Mouse (Mus musculus) brain, embryonic 14.5 days (tissue): ENCODE measurements around the gene Vwf. TPM values are rescaled to one million over a fixed set of nuclear protein-coding genes. Genes with fewer than 3 reads are reported as not detected.

Experiments
- DNase-seq: peaks from one replicate; pipeline ENCODE4 v3.0.0-alpha.2; 2011; ENCODE audit warnings: low read depth
- CTCF ChIP-seq: fragments of 200-500 bp; IDR thresholded peaks from 2 replicates; pipeline ENCODE4 v1.5.1; 2012; ENCODE audit warnings: inconsistent platforms, mild to moderate bottlenecking, moderate library complexity, borderline replicate concordance; ENCODE audit not compliant: insufficient read depth, insufficient read length; ENCODE audit errors: extremely low read depth
- POLR2A ChIP-seq: fragments of 200-500 bp; IDR thresholded peaks from 2 replicates; pipeline ENCODE4 v1.6.1; 2012; ENCODE audit warnings: mild to moderate bottlenecking, inconsistent platforms, borderline replicate concordance; ENCODE audit not compliant: poor library complexity, insufficient read depth, insufficient read length, severe bottlenecking; ENCODE audit errors: extremely low read depth
- polyA plus RNA-seq: library from polyadenylated mRNA; depleted of rRNA; stranded (reverse); fragments of >200 nt; gene quantifications from 2 replicates; pipeline ENCODE4 v1.2.3, GENCODE M21; 2012

Vwf gene
- polyA plus RNA-seq, 1 experiment = 18.9 TPM

DNA sequence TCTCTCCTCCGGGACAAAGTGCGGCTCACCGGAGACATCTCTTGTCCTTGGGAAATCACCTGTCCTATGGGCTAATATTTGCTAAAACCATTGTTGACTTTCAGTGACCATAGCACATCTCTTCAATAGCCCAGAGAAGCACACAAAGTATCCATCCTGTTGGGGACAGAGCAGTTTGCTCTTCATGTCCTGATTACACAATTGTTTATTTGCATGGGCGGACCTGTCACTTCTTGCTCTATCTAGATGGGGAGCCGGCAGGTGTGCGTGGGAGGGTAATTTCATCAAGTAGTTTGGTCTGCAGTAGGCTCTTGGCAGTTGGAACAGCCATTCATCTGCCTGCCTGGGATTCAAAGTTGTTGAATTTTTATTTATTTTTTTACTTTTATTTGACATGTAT, 28.5 kb downstream of the Vwf start:
- TF ChIP-seq POLR2A (no peak), CTCF (no peak)

DNA sequence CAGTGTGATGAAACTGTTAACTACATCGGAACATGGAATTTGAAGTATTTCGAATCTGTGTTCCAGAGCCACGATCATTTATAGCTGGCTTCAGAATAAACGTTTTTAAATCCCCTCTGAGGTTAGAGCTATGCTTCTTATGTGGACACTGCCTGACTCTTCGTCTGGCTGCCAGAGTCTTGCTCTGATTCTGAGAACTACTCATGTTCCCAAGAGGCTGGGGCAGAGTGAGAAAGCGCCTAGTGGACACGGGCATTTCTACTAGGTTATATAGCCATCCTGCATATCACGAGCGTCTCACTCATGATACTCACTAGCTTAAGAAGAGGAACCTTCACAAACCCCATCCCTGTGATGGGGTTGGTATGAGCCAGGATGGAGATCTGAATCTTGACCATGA, 30.7 kb downstream of the Vwf start:
- TF ChIP-seq CTCF (no peak), POLR2A (no peak)
- DNase-seq = no peak

More for the DNA sequence above, 28.5 kb downstream of the Vwf start:
- no peak for DNase-seq

DNA sequence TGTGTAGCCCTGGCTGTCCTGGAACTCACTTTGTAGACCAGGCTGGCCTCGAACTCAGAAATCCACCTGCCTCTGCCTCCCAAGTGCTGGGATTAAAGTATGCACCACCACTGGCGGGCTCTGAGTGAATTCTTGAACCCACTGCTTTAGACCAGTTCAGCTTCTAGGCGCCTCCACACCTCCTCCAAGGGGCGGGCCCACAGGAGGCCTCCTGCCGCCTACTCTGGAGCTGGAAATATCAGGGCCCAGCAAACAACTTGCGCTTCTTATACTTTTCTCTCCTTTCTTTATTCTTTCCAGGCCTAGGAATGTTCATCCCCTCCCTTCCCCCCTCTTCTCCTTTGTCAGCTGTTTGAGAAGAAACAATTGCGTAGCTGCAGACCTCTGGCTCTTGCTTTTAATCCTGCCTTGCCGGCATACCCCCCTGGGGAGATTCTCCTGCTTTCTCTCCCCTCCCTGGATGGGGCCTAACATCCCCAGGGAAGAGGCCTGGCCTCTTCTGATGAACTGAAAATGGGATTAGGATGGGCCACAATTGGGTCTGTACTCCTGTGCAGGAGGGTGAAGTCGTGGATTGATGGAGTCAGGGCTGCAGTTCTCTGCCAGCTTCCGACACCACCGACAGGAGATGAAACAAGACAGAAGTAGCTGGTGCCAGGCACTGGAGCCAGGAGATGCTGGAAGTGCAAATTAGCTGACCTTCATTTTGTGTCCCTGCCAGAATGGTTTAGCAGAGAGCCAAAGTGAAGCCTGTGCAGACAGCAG, 31.5 kb downstream of the Vwf start:
- peak; percentile 88 for DNase-seq
- TF ChIP-seq POLR2A (no peak), CTCF (no peak)

DNA sequence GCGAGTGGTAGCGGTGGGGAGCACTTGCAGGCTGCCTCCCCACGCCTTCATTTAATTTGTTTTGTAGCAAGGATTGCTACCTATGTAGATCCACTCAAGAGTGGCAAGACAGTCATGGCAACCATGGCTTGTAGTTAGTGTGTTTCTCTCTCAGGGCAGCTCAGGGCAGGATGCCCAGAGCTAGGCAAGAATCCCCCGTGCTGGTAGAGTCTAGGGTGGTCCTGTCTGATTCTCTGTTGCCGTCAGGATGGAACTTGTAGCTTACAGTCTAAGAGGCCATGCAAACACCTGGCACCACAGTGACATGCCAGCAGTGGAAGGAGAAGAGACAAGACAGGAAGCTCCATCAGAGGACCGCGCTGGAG, 32.1 kb downstream of the Vwf start:
- no peak for DNase-seq
- no peak for TF ChIP-seq POLR2A
- TF ChIP-seq CTCF = no peak

DNA sequence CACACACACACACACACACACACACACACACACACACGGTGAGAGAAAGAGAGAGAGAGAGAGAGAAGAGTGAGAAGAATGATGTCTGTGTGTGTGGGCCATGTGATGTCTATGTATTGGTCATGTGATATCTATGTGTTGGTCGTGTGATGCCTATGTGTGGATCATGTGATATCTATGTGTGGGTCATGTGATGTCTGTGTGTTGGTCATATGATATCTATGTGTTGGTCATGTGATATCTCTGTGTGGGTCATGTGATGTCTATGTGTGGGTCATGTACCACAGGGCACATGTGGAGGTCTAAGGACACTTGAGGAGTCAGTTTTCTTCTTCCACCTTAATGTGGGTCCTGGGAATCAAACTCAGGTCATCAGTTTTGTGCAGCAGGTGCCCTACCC, 33.3 kb downstream of the Vwf start:
- no peak for DNase-seq
- TF ChIP-seq CTCF (no peak), POLR2A (no peak)

DNA sequence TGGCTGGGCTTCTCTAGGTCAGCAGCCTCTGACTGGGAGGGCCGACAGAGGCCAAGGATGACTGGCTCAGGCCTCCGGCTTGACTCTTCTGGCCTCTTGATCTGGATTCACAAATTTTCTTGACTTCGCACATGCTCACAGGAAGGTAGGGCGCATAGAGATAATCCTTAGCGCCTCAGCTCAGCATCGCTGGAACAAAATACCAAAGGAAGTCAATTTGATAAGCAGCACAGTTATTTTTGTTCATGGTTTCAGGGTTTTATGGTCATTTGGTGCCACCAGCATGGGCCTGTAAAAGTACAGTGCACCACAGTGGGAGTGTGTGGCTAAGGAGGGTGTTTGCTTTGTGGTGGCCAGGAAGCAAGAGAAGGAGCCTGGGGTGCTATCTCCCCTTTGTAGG, 37.1 kb downstream of the Vwf start:
- TF ChIP-seq CTCF = no peak
- TF ChIP-seq POLR2A = no peak
- DNase-seq = no peak

DNA sequence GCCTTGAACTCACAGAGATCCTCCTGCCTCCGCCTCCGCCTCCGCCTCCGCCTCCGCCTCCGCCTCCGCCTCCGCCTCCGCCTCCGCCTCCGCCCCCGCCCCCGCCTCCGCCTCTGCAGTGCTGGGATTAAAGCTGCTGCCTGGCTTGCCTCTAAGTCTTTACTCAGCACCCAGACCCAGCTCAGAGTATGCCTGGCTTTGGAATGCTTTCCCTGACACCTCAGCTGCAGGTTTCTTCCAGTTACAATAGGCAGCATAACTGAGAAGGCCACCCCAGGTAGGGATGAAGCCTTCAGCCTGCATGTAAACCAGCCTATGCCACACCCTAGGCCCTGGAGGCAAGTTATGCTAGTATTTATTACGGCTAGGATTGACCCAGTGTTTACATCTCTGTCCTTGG, 37.7 kb downstream of the Vwf start:
- no peak for TF ChIP-seq POLR2A
- no peak for TF ChIP-seq CTCF

DNA sequence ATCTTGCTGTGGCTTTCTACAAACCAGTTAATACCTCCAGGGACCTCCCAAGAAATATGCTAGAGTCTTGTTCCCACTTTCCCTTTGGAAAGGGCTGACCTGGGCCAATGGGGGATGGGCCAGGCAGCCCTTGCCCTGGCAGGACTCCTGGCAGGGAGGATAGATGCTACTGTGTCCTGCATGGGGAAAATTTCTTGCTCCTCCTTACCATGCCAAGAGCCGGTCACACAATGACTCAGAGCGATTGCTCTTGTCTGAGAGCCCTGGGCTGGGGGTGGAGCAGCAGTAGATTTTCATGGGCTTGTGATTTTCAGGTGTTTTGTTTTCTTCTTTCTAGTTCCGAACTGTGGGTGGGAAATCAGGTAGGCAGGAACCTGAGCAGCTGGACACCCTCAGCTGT, 39.0 kb downstream of the Vwf start:
- no peak for TF ChIP-seq CTCF
- no peak for TF ChIP-seq POLR2A
- DNase-seq = peak; percentile 23

More for the DNA sequence above, 37.7 kb downstream of the Vwf start:
- no peak for DNase-seq

DNA sequence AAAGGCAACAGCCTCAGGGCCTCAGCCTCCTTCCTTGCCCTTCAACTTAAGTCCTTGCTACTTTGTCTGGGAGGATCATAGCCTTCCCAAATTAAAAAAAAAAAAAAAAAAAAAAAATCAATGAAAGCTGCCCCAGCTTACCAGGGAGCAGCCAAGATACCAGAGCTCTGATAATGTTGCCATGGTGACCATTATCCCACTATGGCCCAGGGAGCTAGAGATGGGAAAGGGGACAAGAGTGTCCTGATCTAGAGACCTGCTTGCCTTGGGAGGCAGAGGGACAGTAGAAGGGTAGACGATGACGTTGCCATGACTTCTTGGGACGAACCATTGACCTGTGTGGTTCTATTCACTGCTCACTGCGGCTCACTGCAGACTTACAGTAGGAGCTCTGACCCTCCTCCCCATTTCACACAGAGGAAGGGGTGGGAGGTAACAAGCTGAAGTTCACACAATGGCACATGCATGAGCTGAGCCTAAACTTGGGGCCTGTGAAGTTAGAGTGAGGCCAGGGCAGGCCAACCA, 39.5 kb downstream of the Vwf start:
- TF ChIP-seq POLR2A (no peak), CTCF (no peak)
- DNase-seq = peak; percentile 35

DNA sequence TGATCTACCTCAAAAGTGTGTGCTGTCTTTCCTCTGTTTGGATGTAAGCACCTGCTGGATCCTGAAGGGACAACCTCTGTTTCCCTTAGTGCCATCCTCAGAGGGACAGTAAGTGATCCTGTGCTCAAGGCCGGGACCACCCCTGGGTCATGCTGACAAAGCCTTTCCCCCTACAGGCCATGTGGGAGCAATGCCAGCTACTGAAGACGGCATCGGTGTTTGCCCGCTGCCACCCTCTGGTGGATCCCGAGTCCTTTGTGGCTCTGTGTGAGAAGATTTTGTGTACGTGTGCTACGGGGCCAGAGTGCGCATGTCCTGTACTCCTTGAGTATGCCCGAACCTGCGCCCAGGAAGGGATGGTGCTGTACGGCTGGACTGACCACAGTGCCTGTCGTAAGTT, 41.7 kb downstream of the Vwf start:
- no peak for DNase-seq
- no peak for TF ChIP-seq POLR2A
- 0 out of 2 replicates have a peak, but pooled peaks have one; percentile 9 for TF ChIP-seq CTCF

DNA sequence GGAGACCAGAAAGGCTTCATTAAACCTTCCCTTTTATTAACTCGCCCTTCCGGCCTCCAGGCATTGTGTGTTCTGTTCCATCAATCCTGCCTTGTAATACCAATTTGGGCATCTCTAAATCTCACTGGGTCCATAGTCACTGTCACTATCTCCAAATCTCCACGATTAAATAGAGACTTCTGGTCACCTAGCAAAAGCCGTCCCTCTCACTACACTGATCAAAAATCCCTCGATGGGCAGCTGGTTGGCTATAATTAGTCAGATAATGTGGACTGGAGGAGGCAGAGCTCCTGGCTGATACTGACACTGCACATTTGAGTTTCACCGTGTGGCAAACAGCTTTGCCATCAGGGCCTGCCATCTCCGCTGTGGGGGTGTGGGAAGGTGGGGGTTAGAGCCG, 42.5 kb downstream of the Vwf start:
- TF ChIP-seq POLR2A = no peak
- TF ChIP-seq CTCF = no peak
- no peak for DNase-seq

DNA sequence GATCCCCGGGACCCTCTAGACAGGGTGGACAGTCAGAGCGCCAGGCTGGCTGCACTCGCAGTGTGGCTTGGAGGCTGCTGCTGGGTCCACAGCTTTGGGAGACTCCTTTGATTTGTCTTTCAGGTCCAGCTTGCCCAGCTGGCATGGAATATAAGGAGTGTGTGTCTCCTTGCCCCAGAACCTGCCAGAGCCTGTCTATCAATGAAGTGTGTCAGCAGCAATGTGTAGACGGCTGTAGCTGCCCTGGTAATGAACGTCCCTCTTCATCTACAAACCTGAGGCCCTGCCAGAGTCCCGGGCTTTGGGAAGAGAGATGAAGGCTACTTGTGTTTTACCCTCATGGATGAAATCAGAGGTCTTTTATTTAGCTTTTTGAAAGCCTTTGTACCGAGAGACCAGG, 43.5 kb downstream of the Vwf start:
- no peak for DNase-seq
- TF ChIP-seq POLR2A (no peak), CTCF (no peak)
